Mouse (Mus musculus) CH12F3 (cell line): Measurements from ENCODE around the gene Gm45713.
"Not testable (repeated sequence)": the region's sequence is repeated elsewhere in the genome, so short reads cannot be mapped to it uniquely, and the experiment has no call there.

Source experiments
- in situ Hi-C: fragments of 300-500 bp; cut with MboI; formaldehyde crosslinking; loops from 2 replicates; pipeline ENCODE4 v1.14.3; 2020; ENCODE audit warnings: low sequenced_read_pairs

Gene Gm45713

GRCm38 (mm10) chr7:45100046-45100445 is 36.0 kb downstream of the Gm45713 start:
- in situ Hi-C loops: no loop called here

DNA sequence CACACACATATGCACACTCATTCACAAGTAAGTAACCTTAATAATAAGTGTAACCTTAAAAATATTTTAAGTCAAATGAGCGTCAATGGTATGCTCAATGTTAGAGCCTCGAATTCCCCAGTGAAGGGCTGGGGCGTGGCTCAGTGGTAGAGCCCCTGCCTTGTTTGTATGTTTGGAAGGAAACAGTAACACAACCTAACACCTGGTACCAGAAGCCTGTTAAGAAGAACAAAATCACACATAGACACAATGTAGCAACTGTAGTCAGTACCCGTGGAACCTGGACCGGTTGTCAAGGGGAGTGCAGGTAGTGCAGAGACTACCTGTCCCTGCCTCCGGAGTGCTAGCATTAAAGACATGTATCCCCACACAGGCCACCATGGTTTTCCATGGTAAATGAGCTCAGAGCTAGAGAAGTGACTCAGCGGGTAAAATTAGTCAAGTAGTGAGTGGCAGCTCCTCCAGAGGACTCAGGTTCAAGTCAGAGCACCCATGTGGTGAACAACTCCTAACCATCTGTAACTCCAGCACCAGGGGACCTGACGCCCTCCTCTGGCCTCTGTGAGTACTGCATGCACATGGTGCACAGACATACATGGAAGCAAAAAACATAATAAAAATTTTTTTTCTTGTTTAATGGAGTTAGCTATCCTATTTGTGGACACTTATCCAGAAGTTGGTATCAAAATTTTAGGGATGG is 37.3 kb downstream of the Gm45713 start:
- in situ Hi-C loops: no loop called here

- in situ Hi-C loops: no loop called here
Observed at GRCm38 (mm10) chr7:45097479-45097878, 38.6 kb downstream of the Gm45713 start.

DNA sequence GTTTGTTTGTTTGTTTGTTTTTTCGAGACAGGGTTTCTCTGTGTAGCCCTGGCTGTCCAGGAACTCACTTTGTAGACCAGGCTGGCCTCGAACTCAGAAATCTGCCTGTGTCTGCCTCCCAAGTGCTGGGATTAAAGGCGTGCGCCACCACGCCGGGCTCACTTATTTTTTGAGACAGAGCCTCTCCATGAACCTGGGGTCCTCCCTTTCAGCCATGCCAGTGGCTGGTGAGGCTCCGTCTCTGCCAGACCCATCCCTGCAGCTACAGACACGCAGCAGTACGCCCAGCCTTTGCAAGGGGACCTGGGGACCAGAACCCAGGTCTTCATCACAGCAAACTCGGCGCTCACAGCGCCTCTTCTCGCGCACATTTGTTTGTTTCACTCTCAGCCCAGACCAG is 40.1 kb downstream of the Gm45713 start:
- in situ Hi-C loops: not testable (repeated sequence)

GRCm38 (mm10) chr7:45095367-45095766 is 40.7 kb downstream of the Gm45713 start:
- in situ Hi-C loops: no loop called here

- in situ Hi-C loops: no loop called here
Observed at GRCm38 (mm10) chr7:45094121-45094520, 41.9 kb downstream of the Gm45713 start.

DNA sequence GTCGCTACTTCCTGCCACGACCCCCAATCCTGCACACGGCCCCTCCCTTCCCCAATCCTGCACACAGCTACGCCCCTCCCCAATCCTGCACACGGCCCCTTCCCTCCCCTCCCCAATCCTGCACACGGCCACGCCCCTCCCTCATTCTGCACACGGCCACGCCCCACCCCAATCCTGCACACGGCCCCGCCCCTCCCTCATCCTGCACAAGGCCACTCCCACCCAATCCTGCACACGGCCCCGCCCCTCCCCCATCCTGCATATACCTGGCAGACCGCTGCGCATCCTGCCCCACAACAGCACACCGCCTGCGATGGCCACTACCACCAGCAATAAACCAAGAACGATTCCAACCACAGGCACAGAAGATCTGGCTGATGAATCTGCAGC is 42.5 kb downstream of the Gm45713 start:
- in situ Hi-C loops: no loop called here

GRCm38 (mm10) chr7:45092828-45093515 is 43.1 kb downstream of the Gm45713 start:
- in situ Hi-C loops: no loop called here

GRCm38 (mm10) chr7:45092048-45092447 is 44.0 kb downstream of the Gm45713 start, which contains the start of gene Rcn3:
TSS of gene Rcn3 (minus strand) at chr7:45092221.
- in situ Hi-C loops: no loop called here

DNA sequence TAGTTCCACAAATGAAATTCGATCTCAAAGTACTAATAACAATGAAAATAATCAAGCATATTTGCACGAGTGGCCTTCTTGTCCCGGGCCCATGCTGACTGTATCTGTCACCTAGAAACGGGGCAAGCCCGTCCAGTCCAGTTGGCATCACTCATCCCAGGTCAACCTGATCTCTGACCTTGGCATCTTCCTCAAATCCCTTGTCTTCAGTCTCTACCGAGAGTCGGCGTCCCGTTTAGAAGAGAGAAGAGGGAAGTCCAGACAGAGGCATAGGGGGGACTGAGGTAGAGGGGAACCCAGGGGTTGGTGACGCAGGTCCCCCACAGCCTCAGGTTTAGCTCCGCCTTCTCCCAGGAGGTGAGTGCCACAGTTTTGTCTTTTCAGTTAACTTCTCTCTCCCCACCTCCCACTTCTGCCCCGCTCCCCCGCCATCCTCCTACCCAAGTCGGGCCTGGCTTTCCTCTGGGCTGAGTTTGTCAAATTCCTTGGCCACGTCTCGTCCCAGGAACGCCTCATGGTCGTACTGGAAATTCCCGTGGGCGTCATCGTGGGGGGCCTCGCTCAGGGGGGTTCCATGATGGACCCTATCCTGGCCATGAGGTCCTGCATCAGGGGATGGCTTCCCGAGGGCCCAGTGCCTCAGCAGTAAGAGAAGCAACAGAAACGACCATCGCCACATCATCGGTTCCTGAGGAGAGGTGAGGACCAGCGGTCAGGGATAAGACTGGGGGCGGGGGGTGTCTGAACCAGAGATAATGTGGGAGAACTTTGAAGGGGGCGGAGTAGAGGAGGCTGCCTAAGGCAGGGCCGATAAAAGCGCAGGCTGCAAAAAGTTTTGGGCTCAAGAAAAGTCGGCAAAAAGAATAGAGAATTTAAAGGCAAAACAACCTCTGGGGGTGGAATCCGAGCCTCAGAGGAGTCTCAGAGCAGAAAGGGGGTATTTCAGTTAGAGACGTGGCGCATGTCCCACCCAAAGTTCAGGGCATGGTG is 44.7 kb downstream of the Gm45713 start:
- in situ Hi-C loops: no loop called here

GRCm38 (mm10) chr7:45090251-45090977 is 45.6 kb downstream of the Gm45713 start:
- in situ Hi-C loops: no loop called here

DNA sequence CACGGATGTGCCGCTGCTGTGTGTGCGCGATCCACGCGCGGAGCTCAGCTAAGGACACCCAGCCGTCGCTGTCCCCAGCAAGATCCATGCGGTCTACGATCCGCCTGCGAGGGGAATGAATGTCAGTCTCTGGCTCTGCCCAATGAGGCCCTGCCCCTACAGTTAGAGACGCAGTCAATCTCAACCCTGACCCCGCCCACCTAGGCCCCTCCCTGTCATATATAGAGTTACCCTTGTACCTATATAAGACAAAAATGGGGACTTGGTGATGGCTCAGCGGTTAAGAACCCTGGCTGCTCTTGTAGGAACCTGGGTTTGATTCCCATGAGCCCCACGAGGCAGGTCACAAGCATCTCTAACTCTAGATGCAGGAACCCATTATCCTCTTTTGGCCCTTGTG is 47.4 kb downstream of the Gm45713 start:
- in situ Hi-C loops: no loop called here

- in situ Hi-C loops: no loop called here
Observed at GRCm38 (mm10) chr7:45086084-45086483, 49.9 kb downstream of the Gm45713 start.

GRCm38 (mm10) chr7:45083300-45083890 is 52.6 kb downstream of the Gm45713 start:
- in situ Hi-C loops: no loop called here

DNA sequence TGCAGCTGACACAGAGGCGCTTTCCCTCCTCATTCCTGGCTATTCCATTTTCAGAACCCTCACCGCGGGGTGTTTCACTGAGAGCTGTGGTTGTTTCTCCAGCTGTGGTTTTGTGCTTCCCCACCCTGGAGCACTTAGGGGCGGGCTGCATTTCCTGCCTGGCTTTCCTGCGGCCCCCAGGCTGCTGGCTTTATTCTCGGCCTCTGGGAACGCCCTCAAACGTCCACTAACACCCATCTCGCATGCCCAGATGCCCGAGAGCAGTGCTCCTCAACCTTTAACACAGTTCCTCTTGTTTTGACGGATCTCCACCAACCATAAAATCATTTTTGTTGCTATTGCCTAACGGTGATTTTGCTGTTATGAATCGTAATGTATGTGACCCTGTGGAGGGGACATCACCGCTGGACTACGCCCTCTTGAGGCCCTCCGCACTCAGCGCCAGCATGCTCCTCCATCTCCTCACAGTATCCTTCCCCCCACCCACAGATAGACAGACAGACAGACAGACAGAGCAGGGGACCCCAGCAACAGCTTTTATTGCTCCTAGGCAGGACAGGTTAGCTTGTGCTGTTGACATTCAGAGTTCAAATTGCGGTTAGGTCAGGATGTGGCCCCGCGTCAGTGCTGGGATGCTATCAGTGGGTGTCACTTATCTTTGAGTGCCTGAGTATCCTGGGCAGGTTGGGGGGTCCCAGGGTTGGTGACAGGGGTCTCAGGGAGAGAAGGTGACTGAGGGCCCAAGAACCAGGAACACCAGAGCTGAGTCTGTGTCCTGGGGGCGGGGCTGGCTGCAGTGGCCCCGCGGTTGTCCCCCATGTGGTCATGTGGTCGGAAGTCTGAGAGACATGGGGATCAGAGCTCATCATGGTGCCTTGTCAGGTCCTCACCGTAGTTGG is 53.4 kb downstream of the Gm45713 start:
- in situ Hi-C loops: no loop called here

GRCm38 (mm10) chr7:45081016-45081415 is 55.0 kb downstream of the Gm45713 start:
- in situ Hi-C loops: no loop called here

DNA sequence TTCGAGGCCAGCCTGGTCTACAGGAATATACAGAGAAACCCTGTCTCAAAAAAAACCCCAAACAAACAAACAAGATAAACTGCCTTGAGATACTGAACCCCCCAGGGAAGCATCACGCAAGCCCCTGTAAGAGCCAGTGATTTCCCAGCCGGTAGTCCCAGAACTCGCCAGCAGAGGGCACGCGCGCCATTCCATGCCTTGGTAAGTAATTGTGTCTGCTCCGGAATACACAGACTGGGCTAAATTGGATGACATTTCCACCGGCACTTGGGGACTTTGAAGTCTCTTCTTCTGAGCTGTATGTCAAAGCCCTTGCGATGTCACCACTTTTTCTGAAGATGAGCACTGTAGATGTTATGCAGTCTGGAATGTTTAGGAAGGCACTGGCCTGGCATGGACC is 56.2 kb downstream of the Gm45713 start:
- in situ Hi-C loops: no loop called here

- in situ Hi-C loops: no loop called here
Observed at GRCm38 (mm10) chr7:45078513-45078912, 57.5 kb downstream of the Gm45713 start.

- in situ Hi-C loops: no loop called here
Observed at GRCm38 (mm10) chr7:45077829-45078228, 58.2 kb downstream of the Gm45713 start.
